Mouse (Mus musculus) spleen, adult 2 months (tissue): ENCODE measurements around the gene Fam169b. TPM values are rescaled to one million over a fixed set of nuclear protein-coding genes. Genes with fewer than 3 reads are reported as not detected.

Experiments used
- DNase-seq, 2 experiments: peaks; one replicate each; pipeline versions ENCODE4 v3.0.0 to v3.0.0-alpha.2; 2012 to 2021; ENCODE audit warnings: low spot score in 2 of 2, low read depth in 1 of 2
- H3K27ac ChIP-seq: fragments of 200-500 bp; 2 replicates; pipeline ENCODE4 v1.5.1; 2012; ENCODE audit warnings: low read length, inconsistent platforms; ENCODE audit not compliant: insufficient read depth
- H3K27me3 ChIP-seq: fragments of 200-500 bp; 2 replicates; pipeline ENCODE4 v1.6.1; 2012; ENCODE audit warnings: mild to moderate bottlenecking, moderate library complexity, low read length, inconsistent platforms; ENCODE audit not compliant: control insufficient read depth, insufficient read depth
- H3K36me3 ChIP-seq: fragments of 200-500 bp; 2 replicates; pipeline ENCODE4 v1.6.1; 2012; ENCODE audit warnings: mild to moderate bottlenecking, low read length, inconsistent platforms; ENCODE audit not compliant: control insufficient read depth, insufficient read depth
- H3K4me1 ChIP-seq: fragments of 200-500 bp; 2 replicates; pipeline ENCODE4 v1.6.1; 2011; ENCODE audit warnings: inconsistent platforms; ENCODE audit not compliant: control insufficient read depth, insufficient read depth, insufficient read length
- H3K4me3 ChIP-seq: fragments of 200-500 bp; 2 replicates; pipeline ENCODE4 v1.5.1; 2011; ENCODE audit warnings: mild to moderate bottlenecking, inconsistent platforms; ENCODE audit not compliant: insufficient read depth, insufficient read length; ENCODE audit errors: extremely low read depth
- CTCF ChIP-seq: fragments of 200-500 bp; IDR thresholded peaks from 2 replicates; pipeline ENCODE4 v1.5.1; 2011; ENCODE audit warnings: mild to moderate bottlenecking, inconsistent platforms; ENCODE audit not compliant: insufficient read depth, insufficient read length, insufficient replicate concordance; ENCODE audit errors: extremely low read depth
- POLR2A ChIP-seq: fragments of 200-500 bp; IDR thresholded peaks from 2 replicates; pipeline ENCODE4 v1.6.1; 2011; ENCODE audit warnings: low read depth, low read length, inconsistent platforms
- WGBS: fragments of 180-500 bp; shearing (Covaris S2); methylation state at CpG from one replicate; pipeline ENCODE4 v1.1.7; 2018; 5-methylcytosine and 5-hydroxymethylcytosine counted together
- polyA plus RNA-seq: library from polyadenylated mRNA; depleted of rRNA; stranded (reverse); fragments of >200 nt; gene quantifications from 2 replicates; pipeline ENCODE4 v1.2.3, GENCODE M21; 2012

Fam169b gene
- polyA plus RNA-seq, 1 experiment = 27.9 TPM

- Histone ChIP-seq H3K4me1 (peaks cover 3% of the 10 kb centered on the region; the same call in 1 of the 2 replicates), H3K27me3 (no peaks in the 10 kb centered on the region), H3K4me3 (no peak overlapping the region), H3K36me3 (peaks cover 18% of the 10 kb centered on the region), H3K27ac (no peak overlapping the region)
- WGBS = 69% methylated on average over 11 of the region's 11 CpGs
- TF ChIP-seq POLR2A (no peak), CTCF (no peak)
- DNase-seq = no peak
Observed at GRCm38 (mm10) chr7:68305781-68306575, 32.3 kb downstream of the Fam169b start.

DNA sequence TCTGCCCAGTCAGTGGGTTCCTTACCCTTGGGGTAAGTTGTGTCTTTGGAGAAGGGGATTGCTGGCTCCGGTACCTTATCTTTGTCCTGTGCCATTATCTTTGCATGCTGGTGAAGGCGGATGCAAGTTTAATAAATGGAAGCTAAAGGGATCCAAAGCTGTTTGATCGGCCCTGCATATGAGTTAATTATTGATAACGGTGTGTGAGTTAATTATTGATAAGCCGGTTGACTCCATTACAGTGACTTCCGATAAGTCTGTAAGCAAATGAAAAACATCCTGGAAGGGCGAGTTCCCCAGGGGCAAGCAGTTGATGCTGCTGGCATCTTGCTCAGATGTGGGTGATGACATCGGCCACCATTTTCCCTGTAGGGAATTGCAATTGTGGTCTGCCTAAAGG is 33.1 kb downstream of the Fam169b start:
- H3K4me3 ChIP-seq = no peak overlapping the region
- H3K27me3 ChIP-seq = no peaks in the 10 kb centered on the region
- no peak for TF ChIP-seq CTCF
- no peak for TF ChIP-seq POLR2A
- H3K36me3 ChIP-seq = peaks cover 12% of the 10 kb centered on the region; the same call in 1 of the 2 replicates
- WGBS = 93% methylated on average over 8 of the region's 8 CpGs
- H3K27ac ChIP-seq = no peak overlapping the region
- peaks cover 3% of the 10 kb centered on the region; the same call in 1 of the 2 replicates for H3K4me1 ChIP-seq
- no peak for DNase-seq

GRCm38 (mm10) chr7:68311469-68311868 is 37.8 kb downstream of the Fam169b start:
- WGBS = 89% methylated on average over 6 of the region's 6 CpGs
- H3K27ac ChIP-seq = no peak overlapping the region
- H3K4me3 ChIP-seq = no peak overlapping the region
- no peak for TF ChIP-seq POLR2A
- TF ChIP-seq CTCF = no peak
- H3K36me3 ChIP-seq = peaks cover 9% of the 10 kb centered on the region; the same call in 1 of the 2 replicates
- no peak for DNase-seq
- no peaks in the 10 kb centered on the region for H3K27me3 ChIP-seq
- no peaks in the 10 kb centered on the region for H3K4me1 ChIP-seq

- Histone ChIP-seq H3K36me3 (peaks cover 9% of the 10 kb centered on the region; the same call in 1 of the 2 replicates), H3K4me3 (no peak overlapping the region)
- 36% methylated on average over 5 of the region's 5 CpGs for WGBS
Observed at GRCm38 (mm10) chr7:68312395-68312794, 38.8 kb downstream of the Fam169b start.

GRCm38 (mm10) chr7:68313038-68313782 is 39.6 kb downstream of the Fam169b start:
- 74% methylated on average over 14 of the region's 14 CpGs for WGBS
- DNase-seq = no peak
- Histone ChIP-seq H3K36me3 (peaks cover 2% of the 10 kb centered on the region; the same call in 1 of the 2 replicates), H3K27me3 (no peaks in the 10 kb centered on the region), H3K27ac (no peak overlapping the region), H3K4me3 (no peak overlapping the region), H3K4me1 (no peaks in the 10 kb centered on the region)
- TF ChIP-seq POLR2A (no peak), CTCF (no peak)

More at GRCm38 (mm10) chr7:68312395-68312794, 38.8 kb downstream of the Fam169b start:
- no peaks in the 10 kb centered on the region for H3K27me3 ChIP-seq
- DNase-seq = no peak
- no peak overlapping the region for H3K27ac ChIP-seq
- no peaks in the 10 kb centered on the region for H3K4me1 ChIP-seq
- TF ChIP-seq CTCF = no peak
- TF ChIP-seq POLR2A = no peak

DNA sequence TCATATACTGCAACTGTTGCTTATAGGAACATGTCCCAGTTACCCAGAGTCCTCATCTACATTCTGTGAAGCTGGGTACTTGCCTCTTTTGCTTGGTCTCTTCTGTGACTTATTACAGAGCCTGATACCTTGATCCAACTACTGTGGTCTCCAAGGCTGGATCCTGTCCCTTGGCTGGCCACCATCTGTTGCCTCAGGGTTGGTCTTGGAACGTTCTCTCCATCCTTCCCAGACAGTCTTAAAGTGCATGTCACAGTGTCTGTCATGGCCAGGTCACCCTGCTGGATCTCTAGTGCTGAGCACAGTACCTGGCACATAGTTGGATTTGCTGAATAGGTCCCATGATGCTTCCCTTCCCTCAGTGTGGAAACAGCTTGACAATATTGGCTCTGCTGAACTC is 40.6 kb downstream of the Fam169b start:
- Histone ChIP-seq H3K4me1 (no peaks in the 10 kb centered on the region), H3K27ac (no peak overlapping the region), H3K4me3 (no peak overlapping the region), H3K36me3 (peaks cover 1% of the 10 kb centered on the region; the same call in 1 of the 2 replicates), H3K27me3 (no peaks in the 10 kb centered on the region)
- TF ChIP-seq POLR2A (no peak), CTCF (no peak)
- WGBS = 77% methylated on average over 1 of the region's 1 CpGs
- DNase-seq = no peak
